Mouse (Mus musculus) brown adipose tissue, adult 24 weeks (tissue): ENCODE measurements around the gene Cry2. TPM values are rescaled to one million over a fixed set of nuclear protein-coding genes. Genes with fewer than 3 reads are reported as not detected.
A peak's percentile ranks its signal among the peaks of the same experiment; 100 is the strongest.
"Not testable (repeated sequence)": the region's sequence is repeated elsewhere in the genome, so short reads cannot be mapped to it uniquely, and the experiment has no call there.

Source experiments
- H3K27ac ChIP-seq: fragments of 200-500 bp; replicated peaks from 2 replicates; pipeline ENCODE4 v1.5.1; 2012; ENCODE audit warnings: low read depth, mild to moderate bottlenecking, low read length
- H3K4me1 ChIP-seq: fragments of 200-500 bp; 2 replicates; pipeline ENCODE4 v1.6.1; 2012; ENCODE audit warnings: low read length, mixed read lengths; ENCODE audit not compliant: control insufficient read depth, insufficient read depth, insufficient read length
- H3K4me3 ChIP-seq: fragments of 200-500 bp; 2 replicates; pipeline ENCODE4 v1.5.1; 2012; ENCODE audit warnings: low read depth, mild to moderate bottlenecking, low read length, moderate library complexity; ENCODE audit not compliant: insufficient read depth
- polyA plus RNA-seq: library from polyadenylated mRNA; stranded (reverse); fragments of >200 nt; gene quantifications from 2 replicates; pipeline ENCODE4 v1.2.4, GENCODE M21; 2012; ENCODE audit not compliant: missing spikeins, insufficient read depth, insufficient read length

Cry2 gene
- polyA plus RNA-seq = 11.7 and 14.6 TPM in 2 replicates

DNA sequence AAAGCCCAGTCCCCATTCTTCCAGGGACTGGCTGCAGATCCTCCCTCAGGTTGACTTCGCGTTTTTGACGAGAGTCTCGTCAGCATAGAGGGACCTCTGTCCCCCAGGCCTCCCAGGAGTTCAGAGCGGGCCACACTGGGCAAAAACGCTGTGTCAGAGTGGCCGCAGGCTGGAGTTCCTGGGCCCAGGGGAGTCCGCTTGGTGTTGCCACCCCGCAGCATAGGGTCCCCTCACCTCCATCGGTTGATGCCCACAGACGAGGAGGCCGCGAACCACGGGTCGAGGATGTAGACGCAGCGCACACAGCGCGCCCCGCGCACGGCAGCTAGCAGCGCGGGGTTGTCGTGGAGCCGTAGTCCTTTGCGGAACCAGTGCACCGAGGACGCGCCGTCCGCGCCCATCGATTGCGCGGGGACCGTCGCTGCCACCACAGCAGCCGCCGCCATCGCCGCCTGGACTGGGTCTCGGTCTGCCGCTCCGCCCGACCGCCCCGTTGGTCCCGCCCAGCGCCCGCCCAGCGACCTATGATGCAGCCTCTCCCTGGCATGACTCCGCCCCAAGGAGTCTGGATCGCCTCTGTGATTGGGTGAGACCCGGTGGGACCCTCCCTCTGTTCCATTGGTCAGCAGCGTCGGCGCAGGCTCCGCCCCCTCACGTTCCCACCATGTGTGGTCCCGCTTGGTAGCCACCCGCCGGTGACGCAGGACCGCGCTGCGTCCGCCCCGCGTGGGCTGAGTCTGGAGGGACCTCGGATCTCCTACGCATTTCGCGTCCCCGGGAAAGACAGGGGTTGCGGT, at the start of gene Cry2:
Gene Cry2, minus strand, starts transcription at position 466 of the 797 bp plus-strand sequence.
- peaks cover 34% of the 10 kb centered on the region for H3K4me1 ChIP-seq
- H3K27ac ChIP-seq = peak within 1 kb of the TSS; percentile 90

DNA sequence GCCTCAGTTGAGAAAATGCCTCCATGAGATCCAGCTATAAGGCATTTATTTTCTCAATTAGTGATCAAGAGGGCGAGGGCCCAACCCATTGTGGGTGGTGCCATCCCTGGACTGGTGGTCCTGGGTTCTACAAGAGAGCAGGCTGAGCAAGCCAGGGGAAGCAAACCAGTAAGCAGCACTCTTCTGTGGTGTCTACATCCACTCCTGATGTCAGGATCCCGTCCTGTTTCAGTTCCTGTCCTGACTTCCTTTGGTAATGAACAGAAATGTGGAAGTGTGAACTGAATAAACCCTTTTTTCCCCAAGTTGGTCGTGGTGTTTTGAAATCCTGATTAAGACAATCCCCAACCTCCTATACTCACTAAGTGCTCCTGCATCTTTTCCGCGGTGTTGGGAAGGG, 49.7 kb upstream of the Cry2 start:
- Histone ChIP-seq H3K4me3 (0 out of 2 replicates have a peak overlapping the region, but pooled peaks have one; percentile 51), H3K4me1 (peaks cover 10% of the 10 kb centered on the region), H3K27ac (peak overlapping the region; percentile 29; the same call in 1 of the 2 replicates)

More for the DNA sequence above, at the start of gene Cry2:
- peak within 1 kb of the TSS; percentile 86 for H3K4me3 ChIP-seq

DNA sequence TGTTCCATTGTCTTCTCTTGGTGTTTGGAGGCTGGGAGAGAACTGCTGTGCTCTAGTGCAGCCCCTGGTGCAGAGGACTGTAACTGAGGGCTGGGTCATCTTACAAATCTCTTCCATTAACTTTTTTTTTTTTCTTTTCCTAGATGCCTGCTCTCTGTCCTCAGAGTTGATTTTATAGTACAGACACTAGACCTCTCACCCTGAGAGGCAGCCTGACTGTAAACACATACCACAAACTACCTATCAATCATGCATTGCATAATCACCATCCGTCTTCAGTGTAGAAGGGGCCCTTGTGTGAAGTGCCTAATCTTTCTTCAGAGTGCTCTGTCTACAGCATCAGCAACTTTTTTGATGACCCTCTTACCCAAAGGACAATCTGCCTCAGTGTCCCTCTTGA, 48.7 kb upstream of the Cry2 start:
- no peak overlapping the region for H3K27ac ChIP-seq
- H3K4me1 ChIP-seq = peaks cover 3% of the 10 kb centered on the region
- no peak overlapping the region for H3K4me3 ChIP-seq

DNA sequence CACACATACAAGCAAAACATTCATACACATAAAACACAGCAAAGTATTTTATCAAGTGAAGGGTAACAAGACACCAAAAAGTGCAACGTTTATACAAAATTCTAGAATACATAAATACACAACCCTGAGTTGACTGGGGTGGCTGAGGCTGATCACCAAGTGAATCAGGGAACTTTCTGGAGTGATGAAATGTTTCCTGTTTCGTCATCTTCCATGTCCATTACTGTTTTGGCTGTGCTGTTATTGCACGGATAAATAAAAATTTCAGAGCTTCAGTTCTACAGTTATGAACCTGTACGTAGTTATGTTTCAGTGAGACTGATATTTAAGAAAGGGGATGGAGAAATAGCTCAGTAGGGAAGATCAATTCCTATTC, 44.5 kb upstream of the Cry2 start:
- Histone ChIP-seq H3K4me1 (no peaks in the 10 kb centered on the region), H3K27ac (no peak overlapping the region), H3K4me3 (no peak overlapping the region)

DNA sequence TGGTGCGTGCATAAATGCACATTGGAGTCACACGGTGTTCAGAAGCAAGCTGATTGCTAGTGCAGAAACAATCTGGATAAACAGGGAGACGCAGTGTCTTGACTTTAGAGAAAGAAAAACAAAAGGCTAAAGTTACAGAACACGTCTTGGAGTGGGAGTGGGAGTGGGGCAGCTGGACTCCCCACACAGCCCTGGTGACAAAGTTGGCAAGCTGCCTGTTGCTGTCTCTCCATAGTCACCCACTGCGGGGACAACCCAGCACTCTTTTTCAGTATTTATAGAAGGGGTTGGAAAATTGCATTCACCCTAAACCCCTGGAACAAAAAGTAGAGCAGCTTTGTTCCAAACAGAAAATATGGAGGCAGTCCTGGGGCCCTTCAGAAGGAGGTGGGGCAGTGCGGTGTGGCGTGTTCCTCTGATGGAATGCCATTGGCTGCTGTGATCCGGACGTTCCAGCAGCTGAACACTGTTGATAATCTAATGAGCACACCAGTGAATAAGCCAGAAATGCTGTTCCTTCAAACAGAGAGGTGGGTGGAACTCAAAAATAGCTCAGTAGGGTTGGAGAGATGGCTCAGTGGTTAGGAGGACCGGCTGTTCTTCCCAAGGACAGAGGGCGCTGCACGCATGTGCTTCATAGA, 43.9 kb upstream of the Cry2 start:
- H3K4me3 ChIP-seq = no peak overlapping the region
- H3K4me1 ChIP-seq = no peaks in the 10 kb centered on the region
- no peak overlapping the region for H3K27ac ChIP-seq

DNA sequence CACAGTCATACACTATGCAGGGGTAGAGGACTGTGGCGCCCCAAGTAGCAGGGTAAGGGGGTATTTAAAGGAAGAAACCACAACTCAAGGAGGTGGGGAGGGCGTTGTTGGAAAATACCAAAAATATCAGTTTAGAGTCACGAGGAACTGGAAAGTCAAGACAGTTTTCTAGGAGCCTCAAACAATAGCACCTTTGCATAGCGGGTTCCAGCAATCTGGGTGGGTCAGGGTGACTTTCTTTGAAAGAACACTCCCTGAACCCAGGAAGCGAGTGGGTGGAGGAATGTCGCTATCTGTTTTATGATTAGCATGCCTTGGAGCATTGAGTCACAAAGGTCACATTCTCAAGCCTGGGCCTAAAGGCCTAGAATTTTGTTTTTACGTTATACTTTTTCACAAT, 42.7 kb upstream of the Cry2 start:
- not testable (repeated sequence) for H3K4me3 ChIP-seq, H3K27ac ChIP-seq

DNA sequence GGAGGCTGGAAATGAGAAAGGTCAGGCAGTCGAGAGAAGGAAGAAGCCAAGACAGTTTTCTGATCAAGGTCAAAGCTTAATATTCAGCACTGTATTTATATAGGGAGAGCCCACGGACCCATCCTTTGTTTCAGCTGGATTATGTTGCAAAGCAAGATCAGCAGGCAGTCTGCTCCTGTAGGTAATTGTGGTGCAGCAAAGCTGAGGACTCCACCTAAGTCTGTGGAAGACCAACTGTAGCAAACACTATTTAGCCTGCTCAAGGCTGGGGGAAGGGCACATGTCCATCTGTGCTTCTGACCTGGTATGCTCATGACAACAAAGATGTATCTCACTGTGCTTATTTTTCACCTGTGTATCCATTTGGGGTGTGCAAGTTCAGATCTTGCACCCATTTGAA, 41.9 kb upstream of the Cry2 start:
- no peak overlapping the region for H3K4me3 ChIP-seq
- no peak overlapping the region for H3K27ac ChIP-seq
- H3K4me1 ChIP-seq = no peaks in the 10 kb centered on the region

More for the DNA sequence above, 42.7 kb upstream of the Cry2 start:
- not testable (repeated sequence) for H3K4me1 ChIP-seq

DNA sequence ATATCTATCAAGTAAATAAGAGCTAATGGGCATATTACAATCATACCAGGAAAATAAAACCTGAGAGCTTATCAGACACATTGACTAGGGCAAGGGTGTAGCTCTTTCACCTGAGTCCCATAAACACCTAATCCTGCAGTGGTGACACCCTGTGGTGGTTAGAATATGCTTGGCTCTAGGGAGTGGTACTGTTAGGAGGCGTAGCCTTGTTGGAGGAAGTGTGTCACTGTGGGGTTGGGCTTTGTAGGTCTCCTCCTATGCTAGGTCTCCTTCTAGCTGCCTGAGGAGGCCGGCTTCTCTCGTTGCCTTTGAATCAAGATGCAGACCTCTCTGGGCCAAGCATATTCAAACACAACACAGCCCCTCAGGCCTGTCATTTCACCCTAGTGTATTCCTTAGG, 41.1 kb upstream of the Cry2 start:
- H3K27ac ChIP-seq = no peak overlapping the region

DNA sequence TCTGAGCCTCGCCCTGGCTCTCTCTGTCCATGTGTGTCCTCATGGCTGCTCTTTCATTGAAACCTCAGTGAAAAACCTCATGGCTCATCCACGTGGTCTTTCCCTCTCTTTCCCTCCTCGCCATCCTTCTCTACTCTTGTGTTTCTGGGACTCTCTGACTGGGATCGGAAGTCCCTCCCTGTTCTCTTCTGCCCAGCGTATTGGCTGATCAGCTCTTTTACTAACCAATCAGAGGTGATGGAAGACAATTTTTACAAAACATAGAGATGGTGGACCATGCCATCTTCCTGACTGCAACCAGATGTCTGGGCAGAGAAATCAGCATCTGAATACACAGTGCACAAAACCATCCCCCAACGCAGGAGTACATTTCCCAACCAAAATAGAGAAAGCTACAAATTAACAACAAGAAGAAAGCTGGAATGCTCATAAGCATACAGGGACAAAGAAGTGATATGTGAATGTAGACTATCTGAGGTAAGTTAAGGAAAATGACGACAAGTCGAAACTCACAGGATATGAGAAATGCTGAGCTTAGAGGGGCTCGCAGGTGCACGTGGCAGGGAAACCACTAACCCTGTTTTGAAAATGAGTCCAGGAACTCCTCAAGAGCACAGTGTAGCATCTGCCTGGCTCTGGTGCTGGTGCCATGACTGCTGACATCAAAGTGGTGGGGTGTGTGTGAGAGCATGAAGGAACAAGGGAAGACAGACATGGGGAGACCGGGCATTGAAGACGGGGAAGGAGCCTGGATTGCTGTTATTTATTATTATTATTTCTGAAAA, 38.2 kb upstream of the Cry2 start:
- Histone ChIP-seq H3K27ac (no peak overlapping the region), H3K4me3 (no peak overlapping the region)

More for the DNA sequence above, 41.1 kb upstream of the Cry2 start:
- Histone ChIP-seq H3K4me3 (no peak overlapping the region), H3K4me1 (no peaks in the 10 kb centered on the region)

DNA sequence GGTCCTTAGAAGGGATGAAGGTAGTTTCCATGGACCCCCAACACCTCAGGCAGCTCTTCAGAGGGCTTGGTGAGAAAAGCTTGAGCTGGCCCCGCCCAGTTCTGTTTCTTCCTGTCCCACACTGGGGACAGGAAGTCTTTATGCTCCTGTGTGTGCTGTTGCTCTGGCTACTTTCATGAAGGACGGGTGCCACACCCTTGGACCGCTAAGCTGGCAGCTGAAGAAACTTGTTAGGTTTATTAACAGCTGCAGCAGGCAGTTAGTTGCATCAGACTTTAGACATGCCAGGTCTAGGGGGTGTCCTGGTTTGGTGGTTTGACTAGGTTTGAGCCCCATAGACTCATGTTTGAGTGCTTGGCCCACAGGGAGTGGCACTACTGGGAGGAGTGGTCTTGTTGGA, 30.8 kb upstream of the Cry2 start:
- Histone ChIP-seq H3K4me3 (no peak overlapping the region), H3K27ac (no peak overlapping the region), H3K4me1 (peaks cover 4% of the 10 kb centered on the region; the same call in 1 of the 2 replicates)

More for the DNA sequence above, 38.2 kb upstream of the Cry2 start:
- no peaks in the 10 kb centered on the region for H3K4me1 ChIP-seq

DNA sequence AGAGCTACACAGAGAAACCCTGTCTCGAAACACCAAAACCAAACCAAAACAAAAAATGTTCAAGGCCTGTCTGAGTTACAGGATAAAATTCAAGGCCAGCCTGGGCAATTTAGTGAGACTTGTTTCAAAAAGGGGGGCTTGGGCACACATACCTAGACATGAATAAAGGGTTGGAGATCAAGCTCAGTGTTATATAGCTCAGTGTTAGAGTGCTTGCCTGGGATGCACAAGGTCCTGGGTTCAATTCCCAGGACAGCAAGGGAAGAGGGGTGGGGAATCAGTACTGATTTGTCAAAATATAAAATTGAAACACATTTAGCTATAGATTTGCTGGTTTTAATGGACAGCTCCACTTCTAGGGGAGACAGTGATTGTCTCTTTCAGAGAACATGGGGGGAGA, 27.4 kb upstream of the Cry2 start:
- H3K27ac ChIP-seq = no peak overlapping the region
- no peak overlapping the region for H3K4me3 ChIP-seq
- peaks cover 29% of the 10 kb centered on the region for H3K4me1 ChIP-seq

DNA sequence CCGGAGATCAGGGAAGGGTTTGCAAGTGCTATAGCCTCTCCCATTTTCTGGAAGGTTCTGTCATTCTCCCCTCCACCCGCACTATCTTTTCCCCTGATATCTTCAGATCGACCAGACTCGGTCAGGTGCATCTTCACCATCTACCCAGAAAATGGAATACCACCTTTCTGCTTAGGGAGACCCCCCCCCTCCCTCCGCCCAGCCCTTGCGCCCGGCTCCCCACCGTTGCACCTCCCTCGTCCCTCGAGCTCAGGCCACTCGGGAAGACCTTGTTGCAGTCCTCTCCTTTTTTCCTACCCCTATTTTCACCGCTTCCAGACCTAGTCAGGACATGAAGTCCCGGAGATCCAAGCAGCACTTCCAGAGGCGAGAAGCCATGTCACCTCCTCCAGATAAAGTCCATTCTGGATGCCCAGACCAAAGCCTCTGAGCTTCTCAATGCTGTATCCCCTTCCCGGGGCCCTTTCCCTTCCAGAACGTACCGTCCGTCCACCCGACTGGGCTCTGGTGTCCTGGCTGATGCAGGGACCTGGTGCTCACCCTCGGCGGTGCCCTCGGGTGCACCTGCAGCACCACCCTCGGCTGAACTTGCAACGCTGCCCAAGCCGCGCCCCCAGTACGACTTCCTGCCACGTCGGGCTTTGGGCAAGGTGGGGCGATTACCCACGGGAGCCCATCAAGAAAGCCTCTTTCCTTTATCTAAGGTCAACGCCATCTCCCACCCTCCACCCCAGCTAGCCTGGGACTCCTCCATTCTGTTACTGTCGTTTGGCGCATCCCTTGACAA, 26.3 kb upstream of the Cry2 start, which contains the start of gene Slc35c1:
Gene Slc35c1, minus strand, starts transcription at position 618 of the 787 bp plus-strand sequence.
- Histone ChIP-seq H3K4me3 (peak within 1 kb of the TSS; percentile 97), H3K4me1 (peaks cover 32% of the 10 kb centered on the region), H3K27ac (peak within 1 kb of the TSS; percentile 71)

DNA sequence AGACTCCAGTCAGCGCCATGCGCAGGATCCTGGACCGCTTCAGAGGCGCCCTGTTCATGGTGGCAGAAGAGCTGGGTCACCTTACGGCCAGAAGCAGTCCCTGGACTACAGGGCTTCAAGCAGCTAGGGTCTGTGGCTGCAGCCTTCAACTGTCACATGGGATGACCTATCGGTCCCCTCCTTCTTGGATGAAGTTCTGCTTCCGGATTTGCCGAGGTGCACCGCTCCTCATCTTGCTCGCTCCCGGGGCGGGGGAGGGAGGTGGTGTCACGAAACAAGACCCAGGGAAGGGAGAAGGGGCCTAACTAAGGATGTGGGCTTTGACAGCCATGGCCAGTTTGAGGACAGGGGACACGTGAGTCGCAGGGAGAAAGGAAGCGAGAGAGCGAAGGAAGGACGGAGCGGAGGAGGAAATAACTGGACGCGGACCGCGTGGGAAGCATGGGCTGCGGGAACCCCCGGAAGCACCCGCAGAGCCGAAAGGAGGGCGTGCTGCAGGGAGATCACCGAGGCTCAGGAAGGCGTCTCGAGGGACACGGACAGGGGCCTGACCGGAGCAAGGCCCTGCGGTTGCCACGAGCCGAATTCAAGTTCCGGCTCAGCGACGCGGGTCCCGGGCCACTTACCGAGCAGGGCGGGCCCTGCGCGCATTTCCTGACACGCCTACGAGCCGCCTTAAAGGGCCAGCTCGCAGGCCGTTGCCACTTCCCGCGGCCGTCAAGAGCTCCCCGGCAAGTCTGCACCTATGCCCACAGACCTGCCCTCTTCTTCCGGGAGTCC, 25.5 kb upstream of the Cry2 start:
- H3K27ac ChIP-seq = peak overlapping the region; percentile 71

DNA sequence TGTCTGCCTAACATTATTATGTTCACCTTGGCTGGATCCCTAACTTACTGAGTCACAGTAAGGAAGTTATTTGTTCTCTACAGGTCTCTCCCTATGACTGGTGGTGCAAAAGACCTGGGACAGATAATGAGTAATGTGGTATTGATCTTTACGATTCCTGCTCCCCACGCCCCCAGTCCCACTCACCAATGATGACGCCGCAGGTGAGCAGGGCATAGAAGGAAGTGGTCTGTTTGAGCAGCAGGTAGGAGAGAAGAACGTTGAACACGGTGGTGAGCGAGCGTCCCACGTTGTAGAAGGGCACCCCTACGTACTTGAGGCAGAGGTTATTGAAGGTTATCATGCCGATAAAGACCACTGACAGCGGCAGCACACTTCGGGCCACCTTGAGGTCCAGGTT, 24.6 kb upstream of the Cry2 start:
- H3K4me1 ChIP-seq = peaks cover 29% of the 10 kb centered on the region
- peak overlapping the region; percentile 97 for H3K4me3 ChIP-seq
- H3K27ac ChIP-seq = no peak overlapping the region

More for the DNA sequence above, 25.5 kb upstream of the Cry2 start:
- peak overlapping the region; percentile 97 for H3K4me3 ChIP-seq
- peaks cover 29% of the 10 kb centered on the region for H3K4me1 ChIP-seq
